Mouse (Mus musculus) kidney, adult 2 months (tissue): Measurements from ENCODE around the gene Coq4. TPM values are rescaled to one million over a fixed set of nuclear protein-coding genes. Genes with fewer than 3 reads are reported as not detected.

Experiments used
- DNase-seq: peaks from one replicate; pipeline ENCODE4 v3.0.0; 2021
- H3K27ac ChIP-seq: fragments of 200-500 bp; 2 replicates; pipeline ENCODE4 v1.5.1; 2012; ENCODE audit warnings: low read depth, low read length, control low read depth, inconsistent platforms; ENCODE audit not compliant: insufficient read depth
- H3K27me3 ChIP-seq: fragments of 200-500 bp; replicated peaks from 2 replicates; pipeline ENCODE4 v1.6.1; 2012; ENCODE audit warnings: mild to moderate bottlenecking, moderate library complexity, low read length, inconsistent platforms; ENCODE audit not compliant: control insufficient read depth, insufficient read depth
- H3K36me3 ChIP-seq: fragments of 200-500 bp; 2 replicates; pipeline ENCODE4 v1.6.1; 2012; ENCODE audit warnings: mild to moderate bottlenecking, moderate library complexity, low read length, inconsistent platforms; ENCODE audit not compliant: control insufficient read depth, insufficient read depth
- H3K4me1 ChIP-seq: fragments of 200-500 bp; 2 replicates; pipeline ENCODE4 v1.6.1; 2011; ENCODE audit warnings: low read length; ENCODE audit not compliant: control insufficient read depth, insufficient read depth
- H3K4me3 ChIP-seq: fragments of 200-500 bp; 2 replicates; pipeline ENCODE4 v1.5.1; 2011; ENCODE audit warnings: mild to moderate bottlenecking, low read depth, low read length, control low read depth; ENCODE audit not compliant: insufficient read depth
- CTCF ChIP-seq: fragments of 200-500 bp; conservative IDR thresholded peaks from 2 replicates; pipeline ENCODE4 v1.5.1; 2011; ENCODE audit warnings: low read depth, mild to moderate bottlenecking, control low read depth, low read length, moderate library complexity, mixed read lengths; ENCODE audit not compliant: insufficient read depth, insufficient read length
- POLR2A ChIP-seq: fragments of 200-500 bp; IDR thresholded peaks from one replicate; pipeline ENCODE4 v1.6.1; 2011; ENCODE audit warnings: low read depth, low read length, control low read depth
- WGBS: fragments of 180-500 bp; shearing (Covaris S2); methylation state at CpG from one replicate; pipeline ENCODE4 v1.1.7; 2018; 5-methylcytosine and 5-hydroxymethylcytosine counted together
- polyA plus RNA-seq: library from polyadenylated mRNA; depleted of rRNA; stranded (reverse); fragments of >200 nt; gene quantifications from 2 replicates; pipeline ENCODE4 v1.2.3, GENCODE M21; 2012

The Coq4 gene
- polyA plus RNA-seq, 1 experiment, result 87.5 TPM

GRCm38 (mm10) chr2:29819363-29819762 lies 32.1 kb downstream of the Coq4 start:
- no peak overlapping the region for H3K4me3 ChIP-seq
- H3K27me3 ChIP-seq, result no peaks in the 10 kb centered on the region
- 43% methylated on average over 2 of the region's 2 CpGs for WGBS
- no peaks in the 10 kb centered on the region; the same call in 1 of the 2 replicates for H3K4me1 ChIP-seq
- no peak for TF ChIP-seq POLR2A
- no peak for TF ChIP-seq CTCF
- no peaks in the 10 kb centered on the region for H3K36me3 ChIP-seq
- H3K27ac ChIP-seq, result no peak overlapping the region
- no peak for DNase-seq

- Histone ChIP-seq H3K4me1 (no peaks in the 10 kb centered on the region; the same call in 1 of the 2 replicates), H3K4me3 (peak within 1 kb of the TSS; percentile 59), H3K36me3 (no peaks in the 10 kb centered on the region), H3K27me3 (no peaks in the 10 kb centered on the region), H3K27ac (peak within 1 kb of the TSS; percentile 77)
- 2% methylated on average over 35 of the region's 35 CpGs for WGBS
- no peak for TF ChIP-seq POLR2A
- TF ChIP-seq CTCF, result no peak
- DNase-seq, result peak; percentile 58
Observed at GRCm38 (mm10) chr2:29820025-29820817, 32.9 kb downstream of the Coq4 start, which contains the start of gene Urm1. TSS of gene Urm1 (plus strand) at chr2:29820075.

- H3K4me1 ChIP-seq, result peaks cover 8% of the 10 kb centered on the region; the same call in 1 of the 2 replicates
- no peaks in the 10 kb centered on the region for H3K27me3 ChIP-seq
- DNase-seq, result no peak
- peak overlapping the region; percentile 91 for H3K4me3 ChIP-seq
- TF ChIP-seq CTCF (no peak), POLR2A (no peak)
- WGBS, result 5% methylated on average over 11 of the region's 11 CpGs
- H3K36me3 ChIP-seq, result no peaks in the 10 kb centered on the region
- H3K27ac ChIP-seq, result peak overlapping the region; percentile 94
Observed at GRCm38 (mm10) chr2:29826318-29826925, 39.1 kb downstream of the Coq4 start.

- DNase-seq, result peak; percentile 99
- Histone ChIP-seq H3K36me3 (no peaks in the 10 kb centered on the region), H3K4me3 (peak overlapping the region; percentile 98), H3K27ac (peak overlapping the region; percentile 94), H3K4me1 (peaks cover 8% of the 10 kb centered on the region; the same call in 1 of the 2 replicates), H3K27me3 (no peaks in the 10 kb centered on the region)
- no peak for TF ChIP-seq POLR2A
- no peak for TF ChIP-seq CTCF
- under 1% methylated on average over 48 of the region's 48 CpGs for WGBS
Observed at GRCm38 (mm10) chr2:29826926-29827708, 39.8 kb downstream of the Coq4 start.

- Histone ChIP-seq H3K4me3 (peak overlapping the region; percentile 98), H3K27me3 (no peaks in the 10 kb centered on the region), H3K4me1 (peaks cover 8% of the 10 kb centered on the region; the same call in 1 of the 2 replicates), H3K27ac (peak overlapping the region; percentile 36), H3K36me3 (no peaks in the 10 kb centered on the region)
- 1% methylated on average over 12 of the region's 12 CpGs for WGBS
- no peak for DNase-seq
- no peak for TF ChIP-seq POLR2A
- no peak for TF ChIP-seq CTCF
Observed at GRCm38 (mm10) chr2:29827709-29828024, 40.4 kb downstream of the Coq4 start.

GRCm38 (mm10) chr2:29831106-29831505 lies 43.8 kb downstream of the Coq4 start:
- peaks cover 7% of the 10 kb centered on the region; the same call in 1 of the 2 replicates for H3K4me1 ChIP-seq
- no peak overlapping the region for H3K4me3 ChIP-seq
- no peaks in the 10 kb centered on the region for H3K27me3 ChIP-seq
- no peaks in the 10 kb centered on the region; the same call in 1 of the 2 replicates for H3K36me3 ChIP-seq
- DNase-seq, result no peak
- WGBS, result 87% methylated on average over 4 of the region's 4 CpGs
- no peak overlapping the region for H3K27ac ChIP-seq
- no peak for TF ChIP-seq CTCF
- no peak for TF ChIP-seq POLR2A

GRCm38 (mm10) chr2:29833796-29834195 lies 46.5 kb downstream of the Coq4 start:
- Histone ChIP-seq H3K27ac (no peak overlapping the region), H3K36me3 (no peaks in the 10 kb centered on the region; the same call in 1 of the 2 replicates), H3K27me3 (no peaks in the 10 kb centered on the region), H3K4me1 (no peaks in the 10 kb centered on the region), H3K4me3 (no peak overlapping the region)
- 90% methylated on average over 5 of the region's 5 CpGs for WGBS
- TF ChIP-seq CTCF (no peak), POLR2A (no peak)
- no peak for DNase-seq
